Mouse (Mus musculus) hindbrain, embryonic 10.5 days (tissue): Measurements from ENCODE around the gene S100z. TPM values are rescaled to one million over a fixed set of nuclear protein-coding genes. Genes with fewer than 3 reads are reported as not detected.

Experiments used
- DNase-seq: peaks from one replicate; pipeline ENCODE4 v3.0.0-alpha.2; 2017; ENCODE audit warnings: low spot score
- H3K27ac ChIP-seq: fragments of 300-500 bp; sonication (generic); 2 replicates; pipeline ENCODE4 v1.5.1; 2016; ENCODE audit warnings: mild to moderate bottlenecking, moderate library complexity
- H3K27me3 ChIP-seq: fragments of 300-500 bp; sonication (generic); 2 replicates; pipeline ENCODE4 v1.6.1; 2016; ENCODE audit warnings: mild to moderate bottlenecking; ENCODE audit not compliant: poor library complexity, insufficient read depth, severe bottlenecking
- H3K36me3 ChIP-seq: fragments of 300-500 bp; sonication (generic); 2 replicates; pipeline ENCODE4 v1.6.1; 2016; ENCODE audit warnings: mild to moderate bottlenecking, moderate library complexity
- H3K4me1 ChIP-seq: fragments of 300-500 bp; sonication (generic); replicated peaks from 2 replicates; pipeline ENCODE4 v1.6.1; 2016; ENCODE audit warnings: mild to moderate bottlenecking
- H3K4me3 ChIP-seq: fragments of 300-500 bp; sonication (generic); 2 replicates; pipeline ENCODE4 v1.5.1; 2016; ENCODE audit warnings: mild to moderate bottlenecking, moderate library complexity
- H3K9me3 ChIP-seq: fragments of 300-500 bp; sonication (generic); 2 replicates; pipeline ENCODE4 v1.6.1; 2016; ENCODE audit warnings: mild to moderate bottlenecking, moderate library complexity
- WGBS: fragments of 180-500 bp; shearing (Covaris S2); methylation state at CpG from one replicate; pipeline ENCODE4 v1.1.7; 2016; 5-methylcytosine and 5-hydroxymethylcytosine counted together
- polyA plus RNA-seq: library from polyadenylated mRNA; unstranded; fragments of >200 nt; fragmentation: Nextera tagmentation; extraction: Ambion mirVana; gene quantifications from 2 replicates; pipeline ENCODE4 v1.2.1, GENCODE M21; 2016

Gene S100z
- polyA plus RNA-seq, 1 experiment from 2014 or later, result not detected

DNA sequence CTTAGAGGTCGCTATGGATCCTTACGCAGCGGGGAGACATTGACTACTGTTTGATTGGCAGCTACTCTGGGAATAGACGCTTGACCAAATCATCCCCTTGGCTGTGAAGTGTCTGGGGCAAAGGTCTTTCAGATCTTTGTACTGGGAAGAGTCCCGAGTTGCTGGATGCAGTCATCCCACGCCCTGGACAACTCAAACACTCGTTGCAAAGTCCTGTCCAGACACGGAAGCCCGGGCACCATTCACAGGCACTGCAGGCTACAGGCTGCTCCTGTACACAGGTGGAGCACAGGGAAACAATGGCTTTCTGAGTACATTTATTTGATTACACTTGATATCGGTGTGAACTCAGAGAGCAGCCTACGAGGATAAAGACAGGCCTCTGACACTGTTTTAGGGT is 12.8 kb upstream of the S100z start:
- 51% methylated on average over 11 of the region's 11 CpGs for WGBS
- Histone ChIP-seq H3K27ac (no peak overlapping the region), H3K36me3 (no peaks in the 10 kb centered on the region), H3K9me3 (no peaks in the 10 kb centered on the region), H3K27me3 (no peaks in the 10 kb centered on the region), H3K4me1 (peaks cover 14% of the 10 kb centered on the region), H3K4me3 (no peak overlapping the region)
- DNase-seq, result no peak

DNA sequence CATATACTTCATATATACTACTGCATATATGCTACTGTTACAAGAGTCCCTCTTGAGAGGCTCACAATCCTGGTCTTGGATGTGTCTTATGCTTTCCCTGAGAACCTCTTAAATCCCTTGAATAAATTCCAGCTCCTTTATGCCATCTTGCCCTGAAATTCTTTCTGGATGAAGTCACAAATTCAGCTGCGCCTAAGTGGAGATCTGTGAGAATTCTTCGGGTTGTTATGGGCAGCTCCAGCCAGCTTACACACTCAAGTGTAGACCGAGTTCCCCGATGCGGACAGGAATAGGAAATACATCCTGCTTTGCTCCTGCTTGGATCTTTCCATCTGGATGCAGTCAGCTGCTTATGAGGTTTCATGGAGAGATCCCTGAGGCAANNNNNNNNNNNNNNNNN is 6.1 kb upstream of the S100z start:
- H3K27ac ChIP-seq, result no peak overlapping the region
- DNase-seq, result no peak
- WGBS, result 74% methylated on average over 5 of the region's 5 CpGs

DNA sequence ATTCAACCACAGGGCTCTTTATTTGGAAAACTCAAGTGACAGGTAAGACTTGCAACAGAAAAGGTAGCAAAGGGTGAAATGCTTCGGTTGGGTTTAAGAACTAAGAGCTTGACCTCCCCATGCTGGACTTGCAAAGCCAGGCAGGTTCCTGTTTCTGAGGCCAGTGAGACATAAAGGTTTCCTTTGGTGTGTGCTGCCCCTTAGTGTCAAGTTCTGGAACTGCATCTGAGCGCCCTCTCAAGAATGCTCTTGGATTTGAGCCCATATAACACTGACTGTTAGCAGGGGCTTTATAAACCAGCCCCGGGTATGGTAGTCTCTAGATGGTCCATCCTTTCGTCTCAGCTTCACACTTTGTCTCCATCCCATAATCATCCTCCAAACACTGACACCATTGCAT is 2.9 kb upstream of the S100z start:
- 21% methylated on average over 4 of the region's 4 CpGs for WGBS

More for the DNA sequence above, 6.1 kb upstream of the S100z start:
- H3K4me3 ChIP-seq, result no peak overlapping the region
- no peaks in the 10 kb centered on the region for H3K36me3 ChIP-seq
- H3K9me3 ChIP-seq, result no peaks in the 10 kb centered on the region
- H3K4me1 ChIP-seq, result no peaks in the 10 kb centered on the region
- peaks cover 3% of the 10 kb centered on the region; the same call in 1 of the 2 replicates for H3K27me3 ChIP-seq

DNA sequence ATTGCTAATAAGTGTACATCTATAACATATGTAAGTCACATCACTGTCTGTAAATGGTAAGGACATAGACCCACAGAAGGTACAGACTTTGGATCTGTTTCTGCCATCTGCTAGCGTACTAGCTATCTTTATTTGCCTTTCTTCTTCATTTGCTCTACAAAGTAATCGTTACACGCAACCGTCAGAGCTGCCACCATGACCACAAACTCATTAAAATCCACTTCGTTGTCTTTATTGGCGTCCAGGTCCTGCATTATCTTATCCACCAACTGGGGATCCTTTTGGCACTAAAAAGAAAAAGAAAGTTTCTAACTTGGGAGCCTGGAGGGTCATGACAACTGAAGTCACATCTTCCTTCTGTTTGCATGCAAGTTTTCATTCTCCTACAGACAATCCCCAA is 1.3 kb downstream of the S100z start:
- WGBS, result 86% methylated on average over 6 of the region's 6 CpGs
- Histone ChIP-seq H3K4me3 (no peak overlapping the region), H3K27ac (no peak overlapping the region), H3K27me3 (peaks cover 3% of the 10 kb centered on the region; the same call in 1 of the 2 replicates), H3K36me3 (no peaks in the 10 kb centered on the region), H3K4me1 (no peaks in the 10 kb centered on the region), H3K9me3 (no peaks in the 10 kb centered on the region)
- no peak for DNase-seq

More for the DNA sequence above, 2.9 kb upstream of the S100z start:
- Histone ChIP-seq H3K4me3 (no peak overlapping the region), H3K4me1 (no peaks in the 10 kb centered on the region), H3K27me3 (peaks cover 3% of the 10 kb centered on the region; the same call in 1 of the 2 replicates), H3K27ac (no peak overlapping the region), H3K36me3 (no peaks in the 10 kb centered on the region), H3K9me3 (no peaks in the 10 kb centered on the region)
- DNase-seq, result peak; percentile 83

DNA sequence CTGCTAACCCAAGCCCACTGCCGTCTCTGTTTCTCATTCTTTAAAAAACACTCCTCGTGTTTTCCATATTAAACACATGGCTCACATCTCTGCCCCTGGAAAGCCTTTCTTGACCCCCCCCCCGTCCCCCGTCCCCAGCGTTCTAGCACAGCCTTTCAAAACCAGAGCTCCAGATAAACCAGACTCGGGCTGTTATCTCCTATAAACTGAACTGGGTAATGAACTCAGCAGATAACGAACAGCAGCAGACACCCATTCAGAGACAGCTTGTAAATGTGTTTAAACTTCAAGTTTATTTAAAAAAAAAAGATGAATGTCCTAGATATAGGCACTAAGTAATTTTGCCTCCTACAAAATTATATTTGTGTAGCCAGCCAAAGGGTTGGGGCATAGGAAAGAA is 3.4 kb downstream of the S100z start:
- Histone ChIP-seq H3K9me3 (no peaks in the 10 kb centered on the region), H3K27ac (no peak overlapping the region), H3K4me3 (no peak overlapping the region), H3K4me1 (no peaks in the 10 kb centered on the region), H3K36me3 (no peaks in the 10 kb centered on the region), H3K27me3 (no peaks in the 10 kb centered on the region)
- no peak for DNase-seq
- WGBS, result 81% methylated on average over 7 of the region's 7 CpGs

DNA sequence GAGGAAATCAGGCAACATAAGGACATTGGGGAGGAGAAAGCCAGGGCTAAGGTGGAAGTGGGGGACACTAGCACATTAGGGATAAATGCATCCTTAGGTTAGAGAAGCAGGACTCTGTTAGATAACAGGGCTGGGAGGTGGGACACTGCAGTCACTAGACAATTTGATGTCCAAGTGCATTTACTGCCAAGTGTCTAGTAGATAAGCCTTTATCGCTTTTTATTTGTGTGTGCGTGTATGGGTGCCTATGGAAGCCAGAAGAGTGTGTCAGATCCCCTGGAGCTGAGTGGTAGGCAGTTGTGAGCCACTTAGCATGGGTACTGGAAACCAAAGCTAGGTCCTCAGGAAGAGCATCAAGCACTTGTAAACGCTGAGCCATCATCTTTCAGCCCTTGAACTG is 4.2 kb downstream of the S100z start:
- Histone ChIP-seq H3K36me3 (no peaks in the 10 kb centered on the region), H3K9me3 (no peaks in the 10 kb centered on the region), H3K27ac (no peak overlapping the region), H3K27me3 (no peaks in the 10 kb centered on the region), H3K4me1 (no peaks in the 10 kb centered on the region), H3K4me3 (no peak overlapping the region)
- WGBS, result 85% methylated on average over 3 of the region's 3 CpGs
- no peak for DNase-seq

DNA sequence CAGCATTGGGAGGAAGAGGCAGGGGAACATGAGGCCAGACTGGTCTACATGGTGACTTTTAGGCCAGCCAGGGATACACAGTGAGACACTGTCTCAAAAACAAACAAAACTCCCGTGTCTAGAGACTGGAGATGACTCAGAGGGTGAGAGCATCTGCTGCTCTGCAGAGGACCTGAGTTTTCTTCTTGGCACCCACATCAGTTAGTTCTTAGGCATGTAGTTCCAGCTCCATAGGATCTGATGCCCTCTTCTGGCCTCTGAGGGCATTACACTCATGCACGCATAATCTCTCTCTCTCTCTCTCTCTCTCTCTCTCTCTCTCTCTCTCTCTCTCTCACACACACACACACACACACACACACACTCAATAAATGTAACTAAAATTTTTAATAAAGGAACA is 7.6 kb downstream of the S100z start:
- H3K4me3 ChIP-seq, result no peak overlapping the region
- H3K27me3 ChIP-seq, result no peaks in the 10 kb centered on the region
- DNase-seq, result no peak
- WGBS, result 59% methylated on average over 2 of the region's 2 CpGs
- no peak overlapping the region for H3K27ac ChIP-seq
- no peaks in the 10 kb centered on the region for H3K36me3 ChIP-seq
- H3K9me3 ChIP-seq, result no peaks in the 10 kb centered on the region
- no peaks in the 10 kb centered on the region for H3K4me1 ChIP-seq

DNA sequence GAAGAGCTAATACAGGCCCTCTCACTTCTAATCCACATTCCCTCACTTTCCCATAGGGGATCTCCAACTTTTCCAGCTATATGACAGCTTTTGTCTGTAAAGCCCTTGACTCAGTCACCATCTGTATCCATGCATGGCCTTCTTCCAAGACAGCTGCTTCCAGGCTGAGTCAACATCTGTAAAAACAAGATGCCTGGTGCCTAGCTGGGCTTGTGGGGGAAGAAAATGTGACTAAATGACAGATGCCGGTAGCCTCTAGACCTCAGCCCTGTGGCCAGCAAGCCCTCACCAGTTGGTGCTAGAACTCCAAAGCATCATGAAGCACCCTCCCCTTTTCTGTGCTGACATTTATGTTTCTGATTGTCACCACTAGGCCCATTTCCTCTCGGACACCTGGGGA is 27.0 kb downstream of the S100z start:
- H3K4me1 ChIP-seq, result no peaks in the 10 kb centered on the region
- H3K27ac ChIP-seq, result no peak overlapping the region
- no peaks in the 10 kb centered on the region for H3K36me3 ChIP-seq
- DNase-seq, result peak; percentile 5
- no peaks in the 10 kb centered on the region for H3K9me3 ChIP-seq
- H3K27me3 ChIP-seq, result peaks cover under 1% of the 10 kb centered on the region; the same call in 1 of the 2 replicates
- WGBS, result 71% methylated on average over 2 of the region's 2 CpGs
- H3K4me3 ChIP-seq, result no peak overlapping the region

DNA sequence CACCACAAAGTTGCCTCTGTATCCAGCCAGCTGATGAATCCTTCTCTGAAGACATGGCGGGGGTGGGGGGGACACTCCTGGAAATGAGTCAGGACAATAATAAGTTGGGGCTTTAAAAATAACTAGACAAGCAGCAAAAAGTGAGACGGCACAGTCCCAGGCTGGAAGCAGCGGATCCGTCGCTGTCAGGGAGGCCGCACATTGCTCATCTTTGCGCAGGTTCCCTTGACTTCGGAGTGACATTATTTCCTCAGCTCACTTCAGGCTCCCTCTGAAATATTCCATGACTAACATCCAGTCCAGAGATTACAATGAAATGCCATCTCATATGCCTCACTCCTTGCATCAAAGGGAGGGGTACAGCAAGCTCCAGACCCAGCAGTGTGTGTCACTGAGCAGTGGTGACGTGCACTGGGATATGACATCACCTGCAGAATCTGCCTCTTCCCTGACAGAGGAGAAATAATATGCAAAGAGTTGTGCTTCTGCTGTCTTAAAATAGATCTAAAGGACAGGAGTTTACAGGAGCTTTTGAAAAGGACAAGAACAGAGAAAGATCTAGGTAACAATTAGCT is 27.8 kb downstream of the S100z start:
- WGBS, result 91% methylated on average over 9 of the region's 9 CpGs
- Histone ChIP-seq H3K36me3 (no peaks in the 10 kb centered on the region), H3K4me1 (no peaks in the 10 kb centered on the region), H3K27ac (no peak overlapping the region), H3K27me3 (peaks cover 8% of the 10 kb centered on the region), H3K9me3 (no peaks in the 10 kb centered on the region), H3K4me3 (no peak overlapping the region)
- DNase-seq, result no peak

DNA sequence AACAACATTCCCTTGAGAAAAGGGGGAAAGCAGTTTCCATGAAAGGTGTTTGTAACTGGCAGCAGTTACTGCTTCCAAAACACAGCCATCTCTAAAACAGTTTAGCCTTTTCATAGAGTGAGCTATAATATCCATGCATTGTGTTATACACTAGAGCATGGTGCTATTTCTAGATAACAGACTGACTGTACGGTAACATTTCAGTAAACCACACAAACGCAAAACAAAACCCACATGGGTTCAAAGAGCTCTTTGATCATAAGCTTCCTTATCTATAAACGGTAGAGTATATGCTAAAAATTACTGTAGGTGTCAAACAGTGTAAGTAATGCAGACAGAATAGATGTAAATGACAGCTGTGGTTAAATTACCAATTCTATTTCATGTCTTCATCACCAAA is 28.8 kb downstream of the S100z start:
- H3K4me1 ChIP-seq, result peaks cover 2% of the 10 kb centered on the region
- H3K36me3 ChIP-seq, result no peaks in the 10 kb centered on the region
- H3K27ac ChIP-seq, result no peak overlapping the region
- WGBS, result 88% methylated on average over 3 of the region's 3 CpGs
- peaks cover 18% of the 10 kb centered on the region for H3K27me3 ChIP-seq
- no peaks in the 10 kb centered on the region for H3K9me3 ChIP-seq
- no peak overlapping the region for H3K4me3 ChIP-seq
- no peak for DNase-seq

DNA sequence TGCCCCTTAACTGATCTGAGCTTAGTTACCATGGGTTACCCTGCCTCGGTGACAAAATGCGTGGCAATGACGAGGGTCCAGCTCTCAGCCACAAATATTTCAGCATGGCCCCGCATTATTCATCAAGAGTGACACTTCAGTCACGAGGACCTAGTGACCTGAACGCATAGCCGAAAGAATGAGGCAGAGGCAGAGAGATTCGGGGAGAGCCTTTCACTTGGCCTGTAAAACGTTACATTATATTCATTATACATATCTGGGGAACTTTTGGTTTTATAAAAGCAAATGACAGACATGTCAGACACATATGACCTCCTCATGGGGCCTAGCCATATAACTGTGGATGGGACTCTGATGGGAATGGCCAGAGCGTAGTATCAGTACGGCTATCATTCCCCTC is 33.7 kb downstream of the S100z start, which contains the start of gene Crhbp:
TSS of gene Crhbp (minus strand) at position 101 of the 400 bp plus-strand sequence.
- peak within 1 kb of the TSS; percentile 62; the same call in 1 of the 2 replicates for H3K27ac ChIP-seq
- peak; percentile 6 for DNase-seq
- H3K4me1 ChIP-seq, result peaks cover 21% of the 10 kb centered on the region
- H3K4me3 ChIP-seq, result peak within 1 kb of the TSS; percentile 62
- peaks cover 48% of the 10 kb centered on the region for H3K27me3 ChIP-seq
- WGBS, result 52% methylated on average over 11 of the region's 11 CpGs
- H3K36me3 ChIP-seq, result no peaks in the 10 kb centered on the region
- H3K9me3 ChIP-seq, result no peaks in the 10 kb centered on the region

DNA sequence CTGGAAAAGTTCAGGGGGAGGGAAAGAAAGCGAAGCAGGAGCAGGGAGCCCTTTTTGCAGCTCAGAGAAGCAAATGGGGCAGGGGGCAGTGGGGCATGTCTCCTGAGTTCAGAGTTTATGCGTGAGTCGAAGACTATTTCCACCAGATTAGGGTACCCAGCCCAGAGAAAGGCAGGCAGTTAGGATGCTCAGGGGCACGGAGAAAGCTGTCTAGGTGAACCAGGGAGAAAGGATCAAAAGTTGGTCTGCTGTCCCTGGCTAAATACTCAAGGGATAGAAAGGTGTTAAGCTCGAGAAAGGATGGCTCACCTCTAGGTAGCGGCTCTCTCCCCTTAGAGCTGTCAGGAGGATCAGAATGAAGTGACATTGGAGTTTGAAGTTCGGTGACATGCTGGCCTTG is 34.2 kb downstream of the S100z start:
- H3K4me3 ChIP-seq, result peak overlapping the region; percentile 62
- WGBS, result 14% methylated on average over 7 of the region's 7 CpGs
- H3K27me3 ChIP-seq, result peaks cover 48% of the 10 kb centered on the region
- H3K9me3 ChIP-seq, result no peaks in the 10 kb centered on the region
- peaks cover 21% of the 10 kb centered on the region for H3K4me1 ChIP-seq
- no peaks in the 10 kb centered on the region for H3K36me3 ChIP-seq
- no peak overlapping the region for H3K27ac ChIP-seq
- DNase-seq, result no peak

DNA sequence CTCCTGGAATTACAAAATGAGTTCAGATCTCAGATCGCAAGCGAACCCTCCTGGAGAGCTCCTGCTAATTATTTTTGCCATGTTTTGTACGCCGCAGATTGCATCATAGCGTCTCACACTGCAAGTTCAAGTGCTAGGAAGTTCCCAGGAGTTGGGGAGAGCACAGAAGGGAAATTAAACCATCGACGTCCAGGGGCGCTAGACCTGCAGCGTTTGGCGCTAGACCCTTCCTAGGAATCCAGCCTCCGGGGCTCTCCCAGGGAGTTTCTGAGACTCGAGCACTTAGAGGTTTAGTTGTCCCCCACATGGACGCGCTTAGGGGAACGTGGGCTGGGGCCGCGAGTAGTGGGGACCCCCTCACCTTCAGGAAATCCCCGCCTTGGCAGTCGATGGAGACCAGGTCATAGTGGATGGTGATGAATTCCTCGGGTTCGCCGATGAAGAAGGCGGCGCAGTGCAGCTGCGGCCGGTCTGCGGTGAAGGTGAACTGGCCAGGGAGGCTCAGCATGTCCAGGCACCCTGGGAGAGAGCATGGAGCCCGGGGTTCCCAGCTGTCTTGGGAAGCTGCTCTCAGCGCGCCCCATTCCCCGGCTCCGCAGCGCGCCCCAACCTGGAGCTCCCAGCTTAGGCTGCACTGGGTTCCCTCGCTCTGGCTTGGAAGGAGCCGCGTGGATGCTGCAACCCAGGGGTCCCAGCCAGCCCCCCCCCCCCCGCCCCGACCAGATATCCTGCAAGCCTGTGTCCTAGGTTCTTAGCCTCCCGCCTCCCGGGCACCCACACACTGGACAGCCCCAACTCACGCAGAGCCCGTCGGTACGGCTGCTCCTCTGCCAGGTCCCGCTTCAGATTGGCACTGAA is 34.9 kb downstream of the S100z start:
- peaks cover 48% of the 10 kb centered on the region for H3K27me3 ChIP-seq
- peak overlapping the region; percentile 62 for H3K4me3 ChIP-seq
- no peaks in the 10 kb centered on the region for H3K9me3 ChIP-seq
- WGBS, result 1% methylated on average over 46 of the region's 46 CpGs
- H3K36me3 ChIP-seq, result no peaks in the 10 kb centered on the region
- DNase-seq, result peak; percentile 59
- peaks cover 21% of the 10 kb centered on the region for H3K4me1 ChIP-seq
- H3K27ac ChIP-seq, result peak overlapping the region; percentile 62; the same call in 1 of the 2 replicates
